Mouse (Mus musculus): ENCODE measurements around the gene Rbm28.

Gene Rbm28

GRCm38 (mm10) chr6:29143608-29144007, 21.2 kb downstream of the Rbm28 start:
- DNase-seq, result peak; percentile 44

DNA sequence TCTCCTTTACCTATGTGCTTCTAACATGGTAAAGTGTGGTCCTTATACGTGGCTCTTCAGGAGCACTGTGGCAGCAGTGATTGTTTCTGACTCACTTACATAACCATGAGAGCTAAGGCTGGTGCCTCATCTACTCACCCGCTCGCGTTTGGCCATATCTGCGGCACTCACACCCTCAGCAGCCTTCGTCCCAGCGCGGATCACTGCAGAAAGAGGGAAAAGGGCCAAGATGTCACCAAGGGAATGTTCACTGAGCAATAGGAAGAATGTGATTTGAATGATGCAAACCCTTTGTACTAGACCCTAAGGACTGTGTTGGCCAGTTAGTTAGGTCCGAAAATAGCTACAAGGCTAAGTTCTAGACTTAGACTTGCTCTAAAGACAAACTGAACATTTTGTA, 27.4 kb downstream of the Rbm28 start:
- no peak for DNase-seq

GRCm38 (mm10) chr6:29133100-29133499, 31.7 kb downstream of the Rbm28 start:
- DNase-seq, result no peak

DNA sequence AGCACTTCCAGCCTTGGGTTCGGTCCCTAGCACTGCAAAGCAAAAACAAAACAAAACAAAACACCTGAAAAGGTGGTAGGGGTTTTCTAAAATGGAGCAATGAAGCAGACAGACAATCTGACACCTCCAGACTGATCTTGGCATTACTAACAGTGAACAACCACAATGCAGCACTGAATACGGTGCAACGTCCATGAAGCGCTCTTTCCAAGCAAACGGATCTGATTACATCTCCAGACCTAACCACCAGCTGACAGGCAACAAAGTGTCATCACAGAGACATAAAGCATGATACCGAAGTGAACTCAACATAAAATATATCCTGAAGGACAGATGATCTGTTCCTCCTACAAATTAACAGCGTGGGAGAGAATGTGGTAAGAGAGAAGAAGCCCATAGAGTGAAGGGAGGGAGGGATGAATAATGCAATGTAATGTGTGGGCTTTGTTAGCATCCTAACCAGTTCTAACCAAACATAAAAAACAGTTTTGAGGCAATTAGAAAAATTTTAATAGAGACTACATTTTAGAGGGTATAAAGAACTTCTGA, 37.9 kb downstream of the Rbm28 start:
- DNase-seq, result no peak

GRCm38 (mm10) chr6:29119990-29120389, 44.8 kb downstream of the Rbm28 start:
- DNase-seq, result no peak

DNA sequence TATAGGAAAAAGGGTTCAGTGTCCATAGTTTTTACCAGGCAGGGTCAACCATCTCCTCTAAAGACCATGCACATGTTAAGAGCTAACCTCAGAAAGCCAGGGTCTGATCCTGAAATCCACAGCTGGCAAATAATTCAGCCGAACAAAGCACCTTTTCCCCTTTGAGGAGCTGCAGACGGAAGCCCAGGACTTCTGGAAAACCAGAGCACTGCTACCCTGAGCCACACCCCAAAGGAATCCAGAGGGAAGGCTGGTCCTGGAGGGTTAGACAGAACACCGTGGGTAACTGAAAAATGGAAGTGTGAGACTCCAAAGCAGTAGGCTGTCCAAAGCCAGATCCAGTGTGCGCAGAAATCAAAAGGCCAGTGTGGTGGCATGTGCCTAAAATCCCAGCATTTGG, 45.8 kb downstream of the Rbm28 start:
- DNase-seq, result no peak

- no peak for DNase-seq
Observed at GRCm38 (mm10) chr6:29118231-29118630, 46.6 kb downstream of the Rbm28 start.

DNA sequence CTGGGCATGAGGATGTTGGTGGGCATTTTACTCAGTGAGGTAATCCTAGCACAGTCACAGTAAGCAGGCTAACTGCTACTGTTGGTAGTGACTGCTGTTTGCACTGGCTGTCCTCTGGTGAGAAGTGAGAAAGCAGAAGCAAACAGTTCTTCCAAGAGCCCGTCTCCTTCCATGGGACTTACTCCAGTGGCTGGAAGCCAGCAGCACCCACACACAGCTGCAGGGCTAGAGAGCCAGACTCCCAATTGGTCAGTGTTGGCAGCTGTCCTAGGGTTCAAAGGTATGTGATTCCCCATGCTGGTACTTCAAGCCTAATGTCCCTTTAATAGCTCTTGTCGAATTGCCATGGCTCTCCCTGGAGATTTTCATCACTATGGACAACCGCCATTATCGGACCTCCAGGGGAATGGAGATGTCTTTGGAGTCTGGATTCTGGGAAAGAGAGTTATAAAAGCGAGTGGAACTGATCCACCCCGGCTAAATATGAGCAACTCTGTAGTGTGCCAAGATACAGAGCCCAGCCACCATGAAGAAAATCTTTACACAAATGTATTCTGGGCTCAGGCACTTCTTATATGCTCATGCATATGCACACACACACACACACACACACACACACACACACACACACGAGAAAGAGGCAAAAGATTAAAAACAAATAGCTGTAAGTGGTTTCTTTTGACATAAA, 47.2 kb downstream of the Rbm28 start:
- peak; percentile 51 for DNase-seq

DNA sequence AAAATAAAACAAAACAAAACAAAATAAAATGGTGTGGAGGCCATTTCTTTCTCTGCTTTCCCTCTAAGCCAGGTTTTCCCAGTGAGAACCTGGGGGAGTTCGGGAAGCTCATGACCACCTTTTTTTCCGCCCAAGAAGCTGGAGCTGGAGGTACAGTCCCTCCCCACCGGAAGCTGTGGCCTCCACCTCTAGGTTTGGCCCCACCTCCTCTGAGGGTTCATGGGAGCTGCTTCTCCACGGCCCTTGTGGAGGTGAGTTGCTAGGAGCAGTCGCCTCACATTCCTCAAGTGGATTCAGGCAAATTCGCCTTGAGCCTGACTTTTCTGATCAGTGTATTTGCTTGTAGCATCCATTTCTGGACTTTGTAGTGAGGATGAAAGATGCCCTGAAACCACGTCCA, 49.0 kb downstream of the Rbm28 start:
- DNase-seq, result no peak

DNA sequence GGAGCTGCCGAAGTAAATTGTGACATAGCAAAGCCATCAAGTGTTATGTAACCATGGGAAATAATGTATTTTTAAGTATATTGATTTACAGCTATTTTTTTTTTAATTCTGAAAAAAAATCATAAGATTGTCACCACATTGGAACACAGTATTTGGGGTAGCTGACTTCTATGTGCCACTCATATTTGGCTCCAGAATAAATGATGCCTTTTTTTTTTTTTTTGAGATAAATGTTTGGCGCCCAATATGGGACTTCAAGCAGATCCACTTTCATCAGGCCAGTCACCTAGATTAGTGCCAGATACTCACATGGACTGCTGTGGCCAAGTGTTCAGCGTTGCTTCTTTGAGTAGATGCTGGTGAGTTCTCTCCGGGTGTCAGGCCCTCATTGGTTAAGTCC, 53.3 kb downstream of the Rbm28 start:
- no peak for DNase-seq

DNA sequence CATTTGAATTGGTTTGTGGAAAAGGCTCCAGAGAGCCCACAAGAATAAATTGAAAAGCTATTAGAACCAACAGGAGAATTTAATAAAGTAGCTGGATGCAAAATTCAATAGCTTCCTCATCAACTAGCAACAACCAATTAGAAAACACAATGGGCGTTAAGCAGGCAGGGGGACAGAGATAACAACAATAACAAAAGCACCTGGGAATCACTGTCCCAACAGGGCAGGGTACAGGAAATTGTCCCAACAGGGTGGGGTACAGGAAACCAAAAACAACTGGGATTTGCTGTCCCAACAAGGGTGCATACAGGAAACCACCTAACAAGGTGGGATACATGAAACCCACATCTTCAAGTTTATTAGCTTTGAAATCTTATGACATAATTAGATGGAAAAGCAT, 56.4 kb downstream of the Rbm28 start:
- DNase-seq, result no peak

DNA sequence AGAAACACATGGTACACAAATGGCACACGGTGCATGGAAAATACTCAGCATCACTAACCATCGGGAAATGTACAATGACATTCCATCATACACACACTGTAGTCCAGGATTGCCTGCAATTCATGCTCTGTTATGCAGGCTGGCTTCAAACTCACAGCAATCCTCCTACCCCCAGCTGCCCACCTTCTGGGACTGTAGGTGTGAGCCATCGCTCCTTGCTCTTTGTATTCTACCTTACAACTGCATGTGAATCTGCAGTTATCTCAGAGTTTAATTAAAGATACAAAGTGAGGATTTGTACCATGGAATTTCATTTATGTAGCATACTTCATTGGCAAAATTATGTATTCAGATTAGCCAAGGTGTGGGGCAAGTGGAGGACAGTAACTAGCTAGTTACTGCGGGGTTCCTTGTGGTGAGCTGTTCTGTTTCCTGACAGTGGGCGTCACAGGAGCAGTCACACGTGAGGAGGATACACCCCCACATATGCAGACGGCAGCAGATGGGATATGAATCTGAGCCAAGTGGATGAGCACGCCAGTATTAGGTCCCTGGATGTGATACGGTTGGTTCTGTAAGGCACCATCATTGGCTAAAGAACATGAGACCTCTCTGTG, 63.5 kb downstream of the Rbm28 start:
- peak; percentile 75 for DNase-seq

DNA sequence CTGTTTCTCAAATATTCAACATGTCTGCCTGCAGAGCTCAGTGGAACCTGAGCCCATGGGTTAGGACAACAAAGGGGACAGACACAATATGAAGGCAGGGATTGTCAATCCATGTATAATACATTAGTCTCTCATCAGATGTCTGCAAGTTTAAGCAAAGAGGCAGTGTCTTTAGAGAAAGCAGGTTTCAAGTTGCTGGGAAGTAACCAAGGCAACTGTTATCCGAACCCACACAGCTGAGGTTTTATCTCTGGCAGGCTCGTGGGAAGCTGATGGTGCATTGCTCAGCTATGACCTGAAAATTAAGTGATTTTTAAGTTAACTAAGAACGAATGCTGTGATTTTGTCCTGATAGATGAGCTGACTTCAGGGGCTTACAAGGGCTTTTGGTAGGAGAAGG, 64.4 kb downstream of the Rbm28 start:
- peak; percentile 66 for DNase-seq

DNA sequence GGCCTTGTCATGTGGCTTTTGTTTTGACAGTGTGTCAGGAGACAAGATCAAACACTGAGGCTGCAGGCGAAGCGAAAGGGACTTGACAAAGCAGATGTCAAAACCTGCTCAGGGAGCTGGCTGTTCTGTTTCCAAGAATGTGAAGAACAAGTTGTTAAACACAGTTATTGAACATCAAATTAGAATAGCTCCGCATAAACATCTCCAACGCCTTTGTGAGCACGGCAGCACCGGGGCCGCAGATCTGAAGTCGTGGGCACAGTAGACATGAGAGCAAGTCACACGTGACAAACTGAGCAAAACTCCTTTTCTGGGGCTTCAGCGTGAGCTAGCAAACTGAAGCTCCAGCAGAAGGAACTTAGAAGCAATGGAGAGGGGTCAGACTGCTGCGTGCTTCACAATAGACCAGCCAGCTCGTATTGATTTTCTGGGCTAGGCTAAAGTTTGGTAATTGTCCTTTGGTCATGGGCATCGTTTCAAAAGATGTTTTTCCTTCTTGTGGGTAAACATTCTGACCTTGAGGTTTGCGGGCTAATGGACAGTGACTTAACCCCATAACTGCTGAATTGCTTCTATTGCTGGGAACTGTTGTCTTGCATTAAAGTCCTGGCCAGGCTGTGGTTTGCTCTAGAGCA, 65.2 kb downstream of the Rbm28 start:
- DNase-seq, result peak; percentile 44

DNA sequence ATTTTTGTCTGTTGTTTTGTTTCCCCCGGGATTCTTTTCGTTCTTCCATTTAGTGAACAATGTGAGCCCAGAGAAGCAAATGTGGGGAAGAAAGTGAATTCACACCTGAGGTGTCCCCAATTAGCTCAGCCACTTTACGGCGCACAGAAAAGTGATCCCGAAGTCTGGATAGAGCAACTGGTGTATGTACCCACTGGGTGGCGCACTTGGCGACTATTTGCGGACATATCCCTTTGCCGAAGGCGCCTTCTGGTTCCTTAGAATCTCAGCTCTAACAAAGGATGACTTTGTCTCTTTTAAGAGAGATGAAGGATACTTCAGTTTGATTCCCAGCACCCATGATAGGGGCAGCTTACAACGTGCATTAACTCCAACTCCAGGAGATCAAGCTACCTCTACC, 71.9 kb downstream of the Rbm28 start:
- no peak for DNase-seq

DNA sequence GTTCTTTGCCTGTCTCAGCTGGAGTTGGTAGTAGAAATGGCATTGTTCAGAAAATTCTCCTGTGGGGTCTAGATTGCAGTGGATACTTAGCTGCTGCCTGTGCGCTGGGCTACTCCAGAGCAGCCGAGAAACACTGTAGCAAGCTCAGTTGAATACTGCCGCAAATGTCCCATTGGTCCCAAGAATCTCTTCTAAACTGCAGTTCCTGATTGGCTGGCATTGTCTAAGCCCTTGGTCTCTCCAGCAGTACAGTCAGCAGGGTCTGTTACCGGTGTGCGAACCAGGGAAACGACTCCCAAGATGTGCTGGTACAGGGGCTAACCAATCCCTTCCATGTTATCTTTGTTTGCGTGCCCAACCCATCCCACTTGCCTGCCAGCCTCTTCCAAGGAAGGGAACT, 72.6 kb downstream of the Rbm28 start:
- DNase-seq, result no peak

GRCm38 (mm10) chr6:29087921-29088709, 76.7 kb downstream of the Rbm28 start:
- DNase-seq, result no peak

DNA sequence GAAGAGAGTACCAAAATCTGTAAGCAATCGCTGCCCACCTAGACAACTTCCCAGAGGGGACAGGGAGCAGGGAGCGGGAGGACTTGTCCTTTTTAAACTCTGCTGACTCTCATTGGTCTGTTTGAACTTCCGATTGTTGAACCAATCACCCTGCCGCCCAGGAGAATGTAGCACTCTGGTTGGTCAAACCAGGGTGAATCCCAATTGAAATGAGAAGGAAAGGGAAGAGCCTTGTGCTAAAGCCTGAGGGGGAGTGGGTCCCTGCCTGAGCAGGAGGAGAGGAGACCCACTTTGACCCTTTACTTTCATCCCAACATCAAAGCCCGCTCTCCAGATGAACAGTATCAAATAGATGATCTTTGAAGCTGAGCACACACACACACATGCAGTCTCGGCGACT, 80.4 kb downstream of the Rbm28 start:
- DNase-seq, result no peak

GRCm38 (mm10) chr6:29082776-29083354, 81.9 kb downstream of the Rbm28 start:
- DNase-seq, result no peak

DNA sequence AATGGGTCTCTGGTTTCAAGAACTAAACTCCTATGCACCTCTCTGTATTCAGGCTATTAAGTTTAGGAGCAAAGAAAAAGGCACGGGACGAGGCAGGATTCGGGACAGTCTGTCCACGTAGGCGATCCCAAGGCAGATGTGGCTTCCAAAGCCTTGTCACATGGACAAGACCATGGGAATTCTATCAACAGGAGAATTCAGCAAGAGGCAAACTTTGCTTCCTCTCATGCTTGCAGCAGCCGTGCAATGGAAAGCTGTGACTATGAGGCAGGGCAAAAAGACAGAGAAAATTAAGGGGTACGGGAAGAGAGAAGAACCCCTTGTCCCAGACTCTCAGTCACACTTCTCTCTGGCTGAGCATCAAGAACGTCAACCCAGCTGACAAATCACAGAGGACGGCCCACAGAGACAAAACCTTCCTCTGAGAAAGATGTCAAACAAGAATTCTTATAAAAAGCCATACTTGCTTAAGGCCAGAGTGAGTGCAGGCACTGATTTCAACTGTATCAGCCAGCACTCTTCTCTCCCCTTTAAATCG, 82.9 kb downstream of the Rbm28 start:
- no peak for DNase-seq

DNA sequence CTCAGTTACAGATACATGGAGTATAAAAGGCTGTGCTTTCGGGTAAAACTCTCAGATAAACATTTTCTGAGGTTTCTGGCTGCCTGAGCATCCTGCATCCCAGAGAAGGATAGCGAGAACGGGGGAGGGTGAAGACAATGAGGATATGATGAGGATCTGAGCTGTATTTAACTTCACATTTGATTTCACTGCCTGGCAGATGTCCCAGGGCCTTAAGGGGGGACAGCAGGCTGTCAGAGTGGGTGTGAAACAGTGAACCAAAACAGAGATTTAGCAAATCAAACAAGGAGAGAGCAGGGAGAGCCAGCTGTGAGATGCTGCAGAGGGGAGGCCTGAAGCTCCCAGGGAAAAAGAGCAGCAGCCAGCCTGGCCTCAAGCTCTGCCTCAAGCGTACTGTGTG, 85.5 kb downstream of the Rbm28 start:
- DNase-seq, result peak; percentile 77

GRCm38 (mm10) chr6:29074133-29074469, 90.7 kb downstream of the Rbm28 start:
- no peak for DNase-seq
